ENCODE assay signal across 34 mouse cellular contexts in genomic region chr6:48679701-48680100, GRCm38 (mm10). TPM values are rescaled to one million over a fixed set of nuclear protein-coding genes. Genes with fewer than 3 reads are reported as not detected.
DNase-seq lines count a peak whose midpoint lies in the region; ATAC-seq and TF ChIP-seq lines count a peak whose summit lies in the region.
"Had no signal": no experiment of that assay in that cellular context is flagged by ENCODE, and none has a peak within 500 bp of the region (broad histone marks: within the 10 kb centered on the region; RNA-seq: fewer than 3 reads in every experiment).

No protein-coding gene starts in this region.

- no peak for DNase-seq in heart, adult 2 months
- DNase-seq in heart, adult 8-10 months (ENCODE audit: low spot score): no peak
- peak; percentile 43 for DNase-seq in thymus, postnatal 0 days (ENCODE audit: low spot score)
- DNase-seq in thymus, postnatal 10 days (ENCODE audit: low spot score in 2 of 2): no peak
- DNase-seq in induced T-regulatory cell, adult 2 months (ENCODE audit: low read depth): peak; percentile 87
- DNase-seq: adrenal gland, postnatal 14 days; cerebellum, adult 18-20 months; cerebellum, postnatal 14 days; gastrocnemius, postnatal 14 days; kidney, adult 8-10 months; kidney, postnatal 10 days; layer of hippocampus, postnatal 36 days; left cerebral cortex, postnatal 4 days; lung, postnatal 4 days; right cerebral cortex, postnatal 4 days had no signal

- no peaks in the 10 kb centered on the region for H3K36me3 ChIP-seq in heart, adult 2 months (ENCODE audit: control insufficient read depth, insufficient read depth, low read length)
- no peaks in the 10 kb centered on the region for H3K36me3 ChIP-seq in forebrain, embryonic 13.5 days (ENCODE audit: poor library complexity, severe bottlenecking)
- H3K36me3 ChIP-seq: embryonic facial prominence, embryonic 10.5 days; embryonic facial prominence, embryonic 15.5 days; heart, embryonic 12.5 days; midbrain, embryonic 12.5 days; stomach, embryonic 15.5 days had no signal

- TF ChIP-seq POLR2A in heart, adult 2 months (IDR thresholded peaks at IDR 0.05; ENCODE audit: insufficient read depth, low read depth, low read length): no peak

- TF ChIP-seq EP300 in heart, adult 2 months (IDR thresholded peaks at IDR 0.05; ENCODE audit: insufficient read depth, low read depth, low read length): no peak

- no peaks in the 10 kb centered on the region for H3K27me3 ChIP-seq in heart, adult 2 months (ENCODE audit: control insufficient read depth, insufficient read depth, low read length)
- H3K27me3 ChIP-seq in forebrain, embryonic 13.5 days: no peaks in the 10 kb centered on the region
- H3K27me3 ChIP-seq: embryonic facial prominence, embryonic 15.5 days; heart, embryonic 12.5 days; liver, embryonic 12.5 days; megakaryocyte, embryonic 14.5 days; midbrain, embryonic 12.5 days; stomach, embryonic 15.5 days had no signal

- H3K27ac ChIP-seq in heart, adult 2 months: peak overlapping the region; percentile 4; the same call in 1 of the 2 replicates
- H3K27ac ChIP-seq in forebrain, embryonic 13.5 days: no peak overlapping the region
- H3K27ac ChIP-seq: embryonic facial prominence, embryonic 10.5 days; embryonic facial prominence, embryonic 15.5 days; liver, embryonic 12.5 days; midbrain, embryonic 12.5 days; stomach, embryonic 15.5 days had no signal

- no peak overlapping the region for H3K4me2 ChIP-seq in forebrain, embryonic 13.5 days
- H3K4me2 ChIP-seq: embryonic facial prominence, embryonic 15.5 days; heart, embryonic 12.5 days; liver, embryonic 12.5 days; midbrain, embryonic 12.5 days; stomach, embryonic 15.5 days had no signal

- H3K79me2 ChIP-seq in heart, adult 2 months (replicated peaks; ENCODE audit: control insufficient read depth, insufficient read depth, low read length): no peaks in the 10 kb centered on the region

- no peaks in the 10 kb centered on the region for H3K9me3 ChIP-seq in forebrain, embryonic 13.5 days (replicated peaks)
- H3K9me3 ChIP-seq: embryonic facial prominence, embryonic 10.5 days; embryonic facial prominence, embryonic 15.5 days; G1E; heart, embryonic 12.5 days; liver, embryonic 12.5 days; megakaryocyte, embryonic 14.5 days; midbrain, embryonic 12.5 days; stomach, embryonic 15.5 days had no signal

- no peak overlapping the region for H3K9ac ChIP-seq in heart, adult 2 months (ENCODE audit: low read depth, low read length)
- H3K9ac ChIP-seq in forebrain, embryonic 13.5 days: no peak overlapping the region
- H3K9ac ChIP-seq: embryonic facial prominence, embryonic 15.5 days; heart, embryonic 12.5 days; liver, embryonic 12.5 days; liver, postnatal 0 days; midbrain, embryonic 12.5 days; stomach, embryonic 15.5 days had no signal

- TF ChIP-seq CTCF in heart, adult 2 months (IDR thresholded peaks at IDR 0.05): no peak

- intact Hi-C loops in heart, adult 2 months (cut with DNase I): loop anchor here (2.0 kb wide), 1 partner anchor 33 kb away; the partner anchor contains the start of gene Gimap8

- no peak for ATAC-seq in forebrain, embryonic 13.5 days
- no peak for ATAC-seq in erythroid progenitor cell, adult 5-6 weeks (replicated peaks; ENCODE audit: low FRiP score, poor library complexity, severe bottlenecking)
- ATAC-seq: forebrain, embryonic 14.5 days; hindbrain, embryonic 16.5 days; intestine, embryonic 16.5 days; liver, embryonic 12.5 days; liver, postnatal 0 days; lung, postnatal 0 days had no signal

- 75% methylated on average over 6 of the region's 6 CpGs for WGBS in heart, adult 2 months
- 85% methylated on average over 6 of the region's 6 CpGs for WGBS in forebrain, embryonic 13.5 days

- H3K4me3 ChIP-seq in heart, adult 2 months: no peak overlapping the region
- H3K4me3 ChIP-seq in forebrain, embryonic 13.5 days: no peak overlapping the region
- H3K4me3 ChIP-seq: embryonic facial prominence, embryonic 10.5 days; embryonic facial prominence, embryonic 15.5 days; heart, embryonic 12.5 days; liver, embryonic 12.5 days; megakaryocyte, embryonic 14.5 days; midbrain, embryonic 12.5 days; myocyte; stomach, embryonic 15.5 days had no signal

- H3K4me1 ChIP-seq in heart, adult 2 months (ENCODE audit: control insufficient read depth, insufficient read depth, low read length): peaks cover 3% of the 10 kb centered on the region
- peaks cover 5% of the 10 kb centered on the region; the same call in 1 of the 2 replicates for H3K4me1 ChIP-seq in forebrain, embryonic 13.5 days
- H3K4me1 ChIP-seq: embryonic facial prominence, embryonic 15.5 days; stomach, embryonic 15.5 days had no signal

RNA-seq across cellular contexts. Expression of gene Gimap9, which starts 3.8 kb away (rescaled TPM):
- total RNA-seq in heart, adult 2 months (2021): 1 to 10 TPM; 3.1 to 3.4 TPM
- polyA plus RNA-seq in heart, adult 2 months (2012; rRNA removed): 1.8 and 3.7 TPM in 2 replicates
- 1 to 10 TPM; 2.6 to 4.2 (median 3.1) TPM for total RNA-seq in heart, adult 8-10 months (2022)
- polyA plus RNA-seq in thymus, postnatal 0 days (2015; fragmentation: Nextera tagmentation; extraction: Ambion mirVana): 164 and 172 TPM in 2 replicates
- 1.7 and 2.7 TPM in 2 replicates for polyA plus RNA-seq in forebrain, embryonic 13.5 days (2015; fragmentation: Nextera tagmentation; extraction: Ambion mirVana)
- total RNA-seq in erythroid progenitor cell, adult 5-6 weeks (2015; ENCODE audit: low replicate concordance): 5.4 and 14.4 TPM in 2 replicates
- 5.7 and 9.0 TPM in 2 replicates for total RNA-seq in erythroid progenitor cell, adult 5-6 weeks (2017; ENCODE audit: low replicate concordance)

RNA-seq across cellular contexts. Expression of gene Gimap4, which starts 4.6 kb away (rescaled TPM):
- 10 to 100 TPM; 22.4 to 25.3 TPM for total RNA-seq in heart, adult 2 months (2021)
- polyA plus RNA-seq in heart, adult 2 months (2012; rRNA removed): 28.1 and 42.1 TPM in 2 replicates
- 10 to 100 TPM; 16.1 to 25.6 (median 20.1) TPM for total RNA-seq in heart, adult 8-10 months (2022)
- polyA plus RNA-seq in thymus, postnatal 0 days (2015; fragmentation: Nextera tagmentation; extraction: Ambion mirVana): 33.0 and 34.3 TPM in 2 replicates
- 1.9 and 2.2 TPM in 2 replicates for polyA plus RNA-seq in forebrain, embryonic 13.5 days (2015; fragmentation: Nextera tagmentation; extraction: Ambion mirVana)
- total RNA-seq in erythroid progenitor cell, adult 5-6 weeks (2015; ENCODE audit: low replicate concordance): 13.7 and 46.5 TPM in 2 replicates
- 26.5 and 34.1 TPM in 2 replicates for total RNA-seq in erythroid progenitor cell, adult 5-6 weeks (2017; ENCODE audit: low replicate concordance)
- total RNA-seq: G1E had no signal
- polyA plus RNA-seq: G1E, myocyte had no signal

RNA-seq across cellular contexts. Expression of gene Gimap6, which starts 28.3 kb away (rescaled TPM):
- 10 to 100 TPM; 34.3 to 38.1 TPM for total RNA-seq in heart, adult 2 months (2021)
- polyA plus RNA-seq in heart, adult 2 months (2012; rRNA removed): 19.2 and 28.6 TPM in 2 replicates
- total RNA-seq in heart, adult 8-10 months (2022): 10 to 100 TPM; 28.6 to 39.2 (median 35.6) TPM
- polyA plus RNA-seq in thymus, postnatal 0 days (2015; fragmentation: Nextera tagmentation; extraction: Ambion mirVana): 184 TPM in 2 replicates
- polyA plus RNA-seq in forebrain, embryonic 13.5 days (2015; fragmentation: Nextera tagmentation; extraction: Ambion mirVana): 4.8 and 5.1 TPM in 2 replicates
- total RNA-seq in erythroid progenitor cell, adult 5-6 weeks (2015; ENCODE audit: low replicate concordance): 11.2 and 30.2 TPM in 2 replicates
- 17.7 and 25.0 TPM in 2 replicates for total RNA-seq in erythroid progenitor cell, adult 5-6 weeks (2017; ENCODE audit: low replicate concordance)
- polyA plus RNA-seq: myocyte had no signal

RNA-seq across cellular contexts. Expression of gene Gimap8, which starts 32.7 kb away (rescaled TPM):
- 1 to 10 TPM; 7.1 to 7.6 TPM for total RNA-seq in heart, adult 2 months (2021)
- 4.1 and 7.3 TPM in 2 replicates for polyA plus RNA-seq in heart, adult 2 months (2012; rRNA removed)
- 1 to 10 TPM; 4.9 to 8.8 (median 5.8) TPM for total RNA-seq in heart, adult 8-10 months (2022)
- 11.8 and 12.8 TPM in 2 replicates for polyA plus RNA-seq in thymus, postnatal 0 days (2015; fragmentation: Nextera tagmentation; extraction: Ambion mirVana)
- 0.19 and 0.28 TPM in 2 replicates for polyA plus RNA-seq in forebrain, embryonic 13.5 days (2015; fragmentation: Nextera tagmentation; extraction: Ambion mirVana)
- total RNA-seq in erythroid progenitor cell, adult 5-6 weeks (2015; ENCODE audit: low replicate concordance): 1.8 and 7.5 TPM in 2 replicates
- 1.8 and 6.7 TPM in 2 replicates for total RNA-seq in erythroid progenitor cell, adult 5-6 weeks (2017; ENCODE audit: low replicate concordance)
- polyA plus RNA-seq: G1E had no signal

RNA-seq across cellular contexts. Expression of gene Gm28053, which starts 38.7 kb away (rescaled TPM):
- 1 to 10 TPM; 3.4 to 5.6 TPM for total RNA-seq in heart, adult 2 months (2021)
- not detected in 2 replicates for polyA plus RNA-seq in heart, adult 2 months (2012; rRNA removed)
- total RNA-seq in heart, adult 8-10 months (2022): 1 to 10 TPM; 2.7 to 5.0 (median 4.3) TPM
- polyA plus RNA-seq in thymus, postnatal 0 days (2015; fragmentation: Nextera tagmentation; extraction: Ambion mirVana): 11.0 and 13.9 TPM in 2 replicates
- polyA plus RNA-seq in forebrain, embryonic 13.5 days (2015; fragmentation: Nextera tagmentation; extraction: Ambion mirVana): 0.70 and 0.71 TPM in 2 replicates
- not detected in 2 replicates for total RNA-seq in erythroid progenitor cell, adult 5-6 weeks (2015; ENCODE audit: low replicate concordance)
- total RNA-seq in erythroid progenitor cell, adult 5-6 weeks (2017; ENCODE audit: low replicate concordance): 1.9 and 23.4 TPM in 2 replicates
- total RNA-seq: G1E; layer of hippocampus, postnatal 36 days; left cerebral cortex, postnatal 4 days; midbrain, postnatal 0 days had no signal
- polyA plus RNA-seq: embryonic facial prominence, embryonic 10.5 days; forebrain, embryonic 14.5 days; G1E; hindbrain, embryonic 11.5 days; midbrain, embryonic 12.5 days; midbrain, postnatal 0 days; myocyte; neural tube, embryonic 14.5 days had no signal

Comparison
In these comparisons a context has a peak if more than half of its experiments do, and no peak if none do; other contexts are left out.
1. DNase-seq: peak in thymus, postnatal 0 days (single experiment) and induced T-regulatory cell, adult 2 months (single experiment); none in heart, adult 2 months (0 of 2), heart, adult 8-10 months (single experiment) and thymus, postnatal 10 days (0 of 2).